Mouse (Mus musculus): ENCODE data around the gene Gm37240.

DNA sequence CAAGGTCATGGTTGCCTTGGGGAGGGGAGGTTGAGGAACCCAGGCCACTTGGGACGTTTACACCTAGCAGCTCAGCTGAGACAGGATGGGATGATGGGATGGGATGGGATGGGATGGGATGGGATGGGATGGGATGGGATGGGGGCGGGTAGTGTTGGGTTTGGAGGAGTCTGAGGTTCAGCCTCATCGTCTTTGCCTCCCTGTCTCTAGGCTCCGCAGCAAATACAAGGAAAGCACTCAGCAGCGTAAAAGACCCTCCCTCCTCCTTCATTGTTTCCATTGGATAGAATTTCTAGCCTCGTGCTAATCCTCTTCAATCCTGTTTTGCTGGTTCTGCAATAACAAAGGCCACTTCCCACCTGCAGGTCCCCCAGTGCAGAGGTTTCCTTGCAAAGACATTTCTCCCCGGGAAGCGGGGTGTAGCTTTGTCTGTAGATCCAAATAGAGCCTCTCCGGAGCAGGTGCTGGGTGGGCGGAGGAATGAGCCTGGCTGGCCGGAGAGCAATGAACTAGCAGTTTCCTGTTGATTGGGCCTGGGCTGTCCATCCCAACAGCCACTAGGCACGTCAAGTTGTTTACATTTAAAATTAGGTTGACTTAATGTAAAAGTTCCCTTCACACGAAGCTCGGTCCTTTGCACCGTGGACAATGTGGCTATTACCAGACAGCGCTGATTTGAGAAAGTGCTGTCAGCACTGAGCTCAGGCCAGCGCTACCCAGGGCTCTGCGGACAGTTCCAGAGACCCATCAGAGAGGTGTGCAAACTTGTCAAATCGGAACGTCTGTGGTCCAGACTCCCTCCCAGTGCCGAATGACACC lies 1221.9 kb downstream of the Gm37240 start:
- TF ChIP-seq CTCF (IDR thresholded peaks at IDR 0.05; ENCODE audit: control insufficient read depth, insufficient read depth, low read length) (no peak), POLR2A (IDR thresholded peaks at IDR 0.05; ENCODE audit: borderline replicate concordance, control insufficient read depth, low read depth, low read length) (no peak)
